Mouse (Mus musculus) adrenal gland, adult 8-10 months (tissue): ENCODE measurements around the gene Tspyl3. TPM values are rescaled to one million over a fixed set of nuclear protein-coding genes. Genes with fewer than 3 reads are reported as not detected.

Experiments
- total RNA-seq, 4 experiments: library from RNA; stranded (reverse); gene quantifications; 2 replicates each; pipeline ENCODE4 v1.2.4; 2022

Tspyl3 gene
- total RNA-seq, 4 experiments from 2014 or later = 3.5 to 5.0 (median 3.9) TPM

Other genes starting within 250 kb of the Tspyl3 start
- 100 to 1,000 TPM; 207 to 252 (median 221) TPM for gene Pdrg1, start 210.0 kb downstream of the Tspyl3 start, total RNA-seq
- gene Xkr7, start 193.6 kb downstream of the Tspyl3 start, total RNA-seq = 1 to 10 TPM; 1.2 to 2.3 (median 1.7) TPM
- 10 to 100 TPM in 3 of 4 experiments, 1 to 10 TPM in 1; 9.0 to 19.5 (median 14.7) TPM for gene Ccm2l, start 159.5 kb downstream of the Tspyl3 start, total RNA-seq
- 1 to 10 TPM; 3.3 to 5.5 (median 4.5) TPM for gene Hck, start 117.0 kb downstream of the Tspyl3 start, total RNA-seq
- gene Tm9sf4, start 64.1 kb downstream of the Tspyl3 start, total RNA-seq = 100 to 1,000 TPM in 3 of 4 experiments, 10 to 100 TPM in 1; 96.3 to 115 (median 112) TPM
- 10 to 100 TPM in 2 of 4 experiments, 1 to 10 TPM in 2; 9.0 to 14.0 (median 11.6) TPM for gene Plagl2, start 16.0 kb upstream of the Tspyl3 start, total RNA-seq
- gene Pofut1, start 16.1 kb upstream of the Tspyl3 start, total RNA-seq = 10 to 100 TPM; 74.6 to 88.0 (median 79.3) TPM
- 10 to 100 TPM; 28.7 to 34.4 (median 32.1) TPM for gene Kif3b, start 66.0 kb upstream of the Tspyl3 start, total RNA-seq
- gene Asxl1, start 120.4 kb upstream of the Tspyl3 start, total RNA-seq = 10 to 100 TPM; 31.1 to 39.8 (median 33.2) TPM